Mouse (Mus musculus) liver, embryonic 16.5 days (tissue): ENCODE results near the gene Zbtb16. TPM values are rescaled to one million over a fixed set of nuclear protein-coding genes. Genes with fewer than 3 reads are reported as not detected.
A peak's percentile ranks its signal among the peaks of the same experiment; 100 is the strongest.

Experiments
- ATAC-seq: fragments of 200-750 bp; cut with Nextera tagmentation; 2 replicates; pipeline ENCODE4 v1.8.0; 2017; ENCODE audit warnings: low read depth, mild to moderate bottlenecking, moderate number of reproducible peaks, moderate library complexity
- H3K27ac ChIP-seq: fragments of 300-500 bp; sonication (generic); 2 replicates; pipeline ENCODE4 v1.5.1; 2014; ENCODE audit warnings: mild to moderate bottlenecking, low read length
- H3K27me3 ChIP-seq: fragments of 300-500 bp; sonication (generic); 2 replicates; pipeline ENCODE4 v1.6.1; 2014; ENCODE audit warnings: low read depth, low read length, mixed read lengths; ENCODE audit not compliant: control insufficient read depth, insufficient read depth
- H3K36me3 ChIP-seq: fragments of 300-500 bp; sonication (generic); 2 replicates; pipeline ENCODE4 v1.6.1; 2014; ENCODE audit warnings: mild to moderate bottlenecking; ENCODE audit not compliant: control insufficient read depth, insufficient read depth
- H3K4me1 ChIP-seq: fragments of 300-500 bp; sonication (generic); 2 replicates; pipeline ENCODE4 v1.6.1; 2014; ENCODE audit warnings: low read depth, low read length, mixed read lengths; ENCODE audit not compliant: control insufficient read depth
- H3K4me2 ChIP-seq: fragments of 300-500 bp; sonication (generic); 2 replicates; pipeline ENCODE4 v1.6.1; 2014; ENCODE audit warnings: low read depth, low read length, mixed read lengths
- H3K4me3 ChIP-seq: fragments of 300-500 bp; sonication (generic); 2 replicates; pipeline ENCODE4 v1.5.1; 2014; ENCODE audit warnings: low read depth, mild to moderate bottlenecking, low read length
- H3K9ac ChIP-seq: fragments of 300-500 bp; sonication (generic); 2 replicates; pipeline ENCODE4 v1.6.1; 2014; ENCODE audit warnings: low read depth, low read length
- H3K9me3 ChIP-seq: fragments of 300-500 bp; sonication (generic); replicated peaks from 2 replicates; pipeline ENCODE4 v1.6.1; 2016; ENCODE audit warnings: low read length; ENCODE audit not compliant: control insufficient read depth
- WGBS: fragments of 180-500 bp; shearing (Covaris S2); extraction: QIAGEN DNeasy Blood & Tissue Kit; methylation state at CpG from one replicate; pipeline ENCODE4 v1.1.7; 2014; ENCODE audit not compliant: insufficient replicate concordance; 5-methylcytosine and 5-hydroxymethylcytosine counted together
- polyA plus RNA-seq: library from polyadenylated mRNA; unstranded; fragments of >200 nt; fragmentation: Nextera tagmentation; extraction: Ambion mirVana; gene quantifications from 2 replicates; pipeline ENCODE4 v1.2.1, GENCODE M21; 2015

Gene Zbtb16
- polyA plus RNA-seq, 1 experiment from 2014 or later = 1.1 TPM

DNA sequence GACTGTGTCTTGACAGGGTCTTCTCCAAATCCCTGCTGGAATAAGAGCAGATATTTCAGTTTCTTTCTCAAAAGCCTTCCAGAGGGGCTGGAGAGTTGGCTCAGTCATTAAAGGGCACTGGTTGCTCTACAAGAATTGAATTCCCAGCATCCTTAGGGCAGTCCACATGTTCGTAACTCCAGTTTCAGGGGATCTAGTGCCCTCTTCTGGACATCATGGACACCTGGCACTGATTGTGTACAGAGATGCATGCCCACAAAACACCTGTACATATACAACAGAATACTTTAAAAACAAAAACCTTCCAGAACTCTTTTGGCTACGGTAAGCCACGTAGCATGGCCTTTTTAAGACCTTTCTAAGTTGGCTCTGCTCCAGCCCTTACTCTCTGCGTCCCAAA is 20.2 kb upstream of the Zbtb16 start:
- Histone ChIP-seq H3K9ac (no peak overlapping the region), H3K4me3 (no peak overlapping the region), H3K27me3 (no peaks in the 10 kb centered on the region), H3K4me1 (no peaks in the 10 kb centered on the region), H3K9me3 (no peaks in the 10 kb centered on the region), H3K27ac (no peak overlapping the region), H3K36me3 (no peaks in the 10 kb centered on the region), H3K4me2 (no peak overlapping the region)
- WGBS = 65% methylated on average over 4 of the region's 4 CpGs
- no peak for ATAC-seq

DNA sequence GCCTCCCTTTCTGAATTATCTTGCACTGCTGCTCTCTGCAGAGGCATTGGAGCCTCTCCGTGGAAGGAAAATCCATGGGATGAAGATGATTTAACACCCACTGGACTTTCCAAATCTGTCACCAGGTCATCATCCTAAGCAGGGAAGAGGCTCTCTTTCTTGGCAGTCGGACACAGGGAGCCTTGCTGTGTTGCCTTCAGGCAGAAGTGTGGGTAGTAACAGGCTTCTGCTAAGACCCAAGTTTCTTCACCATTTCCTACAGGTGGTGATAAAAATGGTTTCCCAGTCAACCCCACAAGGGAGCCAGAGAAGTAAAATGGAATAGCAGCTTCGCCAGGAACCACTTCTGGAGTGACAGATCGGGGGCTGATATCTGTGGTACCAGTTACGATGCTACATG is 13.5 kb upstream of the Zbtb16 start:
- H3K27me3 ChIP-seq = no peaks in the 10 kb centered on the region
- no peak overlapping the region for H3K27ac ChIP-seq
- no peak overlapping the region for H3K9ac ChIP-seq
- 60% methylated on average over 5 of the region's 5 CpGs for WGBS
- no peaks in the 10 kb centered on the region for H3K36me3 ChIP-seq
- no peak overlapping the region for H3K4me3 ChIP-seq
- H3K4me1 ChIP-seq = no peaks in the 10 kb centered on the region
- H3K9me3 ChIP-seq = no peaks in the 10 kb centered on the region
- no peak overlapping the region for H3K4me2 ChIP-seq
- no peak for ATAC-seq

DNA sequence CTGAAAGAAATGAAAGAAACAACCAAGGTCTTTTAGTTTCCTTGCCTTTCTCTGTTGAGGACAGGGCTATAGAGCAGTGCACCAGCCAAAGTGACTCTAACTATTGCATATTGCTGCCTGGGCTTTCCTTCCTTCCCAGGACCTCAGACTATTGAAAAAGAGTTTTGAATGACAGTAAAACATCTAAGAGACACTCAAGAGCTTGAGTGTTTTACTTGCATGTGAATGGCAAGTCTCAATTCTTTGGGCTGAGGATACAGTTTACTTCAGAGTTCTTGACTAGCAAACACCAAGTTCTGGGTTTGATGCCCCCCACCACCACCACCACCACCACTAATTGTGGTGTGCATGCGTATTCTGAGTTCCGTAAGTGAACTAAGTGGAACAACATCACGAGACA is 3.5 kb upstream of the Zbtb16 start:
- ATAC-seq = no peak
- WGBS = 75% methylated on average over 3 of the region's 3 CpGs

DNA sequence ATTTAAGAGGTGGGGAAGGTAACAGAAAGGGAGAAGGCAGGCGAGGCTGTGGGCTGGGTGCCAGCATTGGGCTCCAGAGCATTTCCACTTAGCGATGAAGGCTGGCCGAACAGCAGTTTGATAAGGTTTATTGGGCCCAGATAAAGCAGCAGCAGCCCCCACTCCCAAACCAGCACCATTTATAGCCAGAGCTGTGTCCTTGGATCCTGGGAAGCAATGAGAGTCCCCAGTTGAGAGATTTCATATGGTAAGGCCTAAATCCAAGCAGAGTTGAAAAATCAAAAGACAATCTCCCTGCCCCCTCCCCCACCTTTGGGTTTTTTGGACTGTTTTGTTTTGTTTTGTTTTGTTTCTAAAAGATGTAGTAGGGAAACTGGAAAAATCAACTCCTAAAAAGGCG is 2.3 kb upstream of the Zbtb16 start:
- Histone ChIP-seq H3K4me3 (no peak overlapping the region), H3K4me2 (no peak overlapping the region), H3K36me3 (no peaks in the 10 kb centered on the region), H3K27me3 (peaks cover 57% of the 10 kb centered on the region), H3K9ac (no peak overlapping the region), H3K27ac (no peak overlapping the region), H3K4me1 (no peaks in the 10 kb centered on the region; the same call in 1 of the 2 replicates), H3K9me3 (no peaks in the 10 kb centered on the region)
- WGBS = 27% methylated on average over 4 of the region's 4 CpGs
- no peak for ATAC-seq

More for the DNA sequence above, 3.5 kb upstream of the Zbtb16 start:
- Histone ChIP-seq H3K36me3 (no peaks in the 10 kb centered on the region), H3K4me2 (no peak overlapping the region), H3K4me1 (no peaks in the 10 kb centered on the region; the same call in 1 of the 2 replicates), H3K9ac (no peak overlapping the region), H3K27me3 (peaks cover 44% of the 10 kb centered on the region), H3K27ac (no peak overlapping the region), H3K9me3 (no peaks in the 10 kb centered on the region), H3K4me3 (no peak overlapping the region)

DNA sequence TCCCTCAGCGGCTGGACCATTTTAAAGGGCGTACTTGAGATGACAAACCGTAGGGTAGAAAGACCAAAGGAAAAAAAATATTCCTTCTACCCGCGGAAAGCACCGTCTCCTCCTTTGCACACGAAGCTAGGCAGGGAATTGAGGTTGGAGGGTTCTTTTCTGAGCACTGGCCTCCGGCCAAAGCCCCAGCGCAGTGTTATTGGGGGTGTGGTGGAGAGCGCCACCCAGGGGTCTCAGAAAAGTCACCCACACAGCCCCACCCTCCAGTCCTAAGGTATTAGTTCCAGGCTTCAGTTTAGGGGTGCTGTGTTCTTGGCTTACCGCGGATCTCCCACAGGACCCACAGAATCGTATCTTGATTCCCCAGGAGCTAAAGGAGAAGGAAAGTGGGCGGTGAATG is 1.2 kb upstream of the Zbtb16 start:
- H3K27ac ChIP-seq = no peak overlapping the region
- ATAC-seq = no peak
- WGBS = 3% methylated on average over 14 of the region's 14 CpGs
- no peaks in the 10 kb centered on the region; the same call in 1 of the 2 replicates for H3K4me1 ChIP-seq
- no peak overlapping the region for H3K9ac ChIP-seq
- no peak overlapping the region for H3K4me3 ChIP-seq
- H3K27me3 ChIP-seq = peaks cover 68% of the 10 kb centered on the region
- H3K36me3 ChIP-seq = no peaks in the 10 kb centered on the region
- no peak overlapping the region for H3K4me2 ChIP-seq
- no peaks in the 10 kb centered on the region for H3K9me3 ChIP-seq

DNA sequence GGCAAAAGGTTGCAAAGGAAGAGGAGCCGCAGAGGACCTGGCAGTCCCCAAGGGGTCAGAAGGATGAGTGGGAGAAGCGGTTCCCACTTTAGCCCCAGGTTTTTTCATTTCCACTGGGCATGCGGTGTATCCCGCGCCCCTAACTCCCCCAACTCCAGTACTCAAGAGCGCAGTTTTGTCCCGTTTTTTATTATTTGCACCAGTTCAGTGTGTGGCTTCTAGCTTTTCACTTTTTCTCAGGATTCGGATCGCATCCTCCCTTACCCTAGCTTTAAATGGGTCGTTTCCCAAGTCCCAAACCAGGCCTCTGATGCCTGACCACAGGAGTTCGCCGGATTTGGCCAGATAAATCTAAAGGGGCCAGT is 526 bp upstream of the Zbtb16 start:
- no peak overlapping the region for H3K9ac ChIP-seq
- no peaks in the 10 kb centered on the region for H3K36me3 ChIP-seq

DNA sequence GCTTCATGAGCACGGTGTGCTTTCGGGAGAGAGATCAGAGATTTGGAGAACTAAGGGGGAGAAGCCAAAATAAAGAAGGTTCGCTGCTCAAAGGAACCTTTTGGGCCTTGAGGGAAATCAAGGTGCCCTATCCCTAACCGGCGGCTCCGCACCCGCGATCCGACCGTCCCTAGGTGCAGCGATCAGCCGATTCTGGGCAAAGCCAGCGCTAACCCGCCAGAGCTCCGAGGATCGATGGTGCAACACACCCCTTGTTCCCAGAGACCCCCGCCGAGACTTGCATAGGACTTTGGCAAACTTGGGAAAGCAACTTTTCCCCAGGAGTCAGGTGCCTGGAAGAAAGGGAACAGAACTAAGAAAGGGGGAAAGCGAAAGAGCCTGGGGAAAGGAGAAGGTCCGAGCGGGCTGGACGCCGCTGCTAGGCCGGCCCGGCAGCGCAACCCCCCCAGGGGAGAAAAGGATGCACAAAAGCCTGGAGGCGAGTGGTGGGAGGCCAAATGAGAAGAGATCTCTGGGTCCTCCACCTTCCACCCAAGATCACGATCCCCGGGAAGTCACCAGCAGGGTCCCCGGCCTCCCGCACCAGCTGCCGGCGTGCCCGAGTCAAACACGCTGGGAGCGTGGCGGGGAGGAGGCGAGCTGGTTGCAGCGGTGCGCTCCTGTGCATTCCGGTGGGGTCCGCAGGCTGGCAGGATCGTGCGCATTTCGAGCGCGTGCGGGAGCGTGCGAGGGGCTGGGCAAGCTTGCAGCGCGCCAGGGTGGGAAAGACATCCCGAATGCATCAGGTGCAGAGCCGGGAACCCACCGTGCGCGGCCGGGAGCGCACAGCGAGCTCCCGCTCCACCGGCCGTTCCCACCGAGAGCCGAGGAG is 1.2 kb downstream of the Zbtb16 start:
- Histone ChIP-seq H3K27me3 (peaks cover 79% of the 10 kb centered on the region), H3K4me1 (no peaks in the 10 kb centered on the region; the same call in 1 of the 2 replicates), H3K9ac (no peak overlapping the region), H3K36me3 (no peaks in the 10 kb centered on the region), H3K27ac (no peak overlapping the region), H3K4me2 (peak overlapping the region; percentile 65), H3K9me3 (no peaks in the 10 kb centered on the region), H3K4me3 (peak overlapping the region; percentile 59)
- no peak for ATAC-seq
- WGBS = under 1% methylated on average over 65 of the region's 65 CpGs

More for the DNA sequence above, 526 bp upstream of the Zbtb16 start:
- no peak overlapping the region for H3K27ac ChIP-seq
- peaks cover 74% of the 10 kb centered on the region for H3K27me3 ChIP-seq
- no peak for ATAC-seq
- H3K4me1 ChIP-seq = no peaks in the 10 kb centered on the region; the same call in 1 of the 2 replicates
- peak overlapping the region; percentile 65 for H3K4me2 ChIP-seq
- H3K9me3 ChIP-seq = no peaks in the 10 kb centered on the region
- WGBS = 2% methylated on average over 12 of the region's 12 CpGs
- H3K4me3 ChIP-seq = peak overlapping the region; percentile 59

DNA sequence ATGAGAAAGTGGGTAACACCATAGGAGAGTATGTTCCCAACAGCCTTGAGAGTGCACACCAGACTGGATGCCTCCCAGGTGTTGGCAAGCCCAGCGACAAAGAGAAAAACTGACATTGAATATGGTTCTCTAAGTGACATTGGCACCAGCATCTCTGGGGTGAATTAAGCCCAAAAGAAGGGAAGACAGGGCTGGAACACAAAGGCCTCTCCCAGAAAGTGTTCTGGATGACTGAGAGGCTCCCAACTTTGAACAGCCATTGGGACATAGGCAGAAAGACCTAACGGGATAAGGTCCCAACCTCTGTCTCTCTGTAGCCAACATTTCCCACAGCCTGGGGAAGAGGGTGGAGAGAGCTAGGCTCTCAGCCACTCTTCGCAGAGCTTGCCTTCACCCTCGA is 2.0 kb downstream of the Zbtb16 start:
- Histone ChIP-seq H3K4me2 (no peak overlapping the region), H3K4me1 (no peaks in the 10 kb centered on the region; the same call in 1 of the 2 replicates), H3K9me3 (no peaks in the 10 kb centered on the region), H3K9ac (no peak overlapping the region), H3K36me3 (no peaks in the 10 kb centered on the region), H3K27ac (no peak overlapping the region), H3K4me3 (no peak overlapping the region), H3K27me3 (peaks cover 79% of the 10 kb centered on the region)
- WGBS = 46% methylated on average over 4 of the region's 4 CpGs
- ATAC-seq = no peak

DNA sequence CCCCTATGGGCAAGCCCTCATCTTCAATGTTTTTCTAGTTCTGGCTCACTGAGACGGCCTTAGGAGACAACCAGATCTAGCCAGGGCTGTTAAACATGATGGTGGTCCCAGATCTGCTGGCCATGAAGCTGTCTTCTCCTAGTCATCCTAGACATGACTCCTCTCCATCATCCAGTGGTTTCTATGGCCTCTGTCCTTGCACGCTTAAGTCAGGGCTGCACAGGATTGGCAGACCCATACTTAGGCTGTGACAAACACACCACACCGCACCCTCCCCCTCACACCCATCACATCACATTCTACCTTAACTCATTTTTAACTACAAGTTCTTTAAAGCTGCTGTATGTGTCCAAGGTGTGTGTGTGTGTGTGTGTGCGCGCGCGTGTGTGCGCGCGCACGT is 2.5 kb downstream of the Zbtb16 start:
- H3K4me2 ChIP-seq = no peak overlapping the region
- H3K27me3 ChIP-seq = peaks cover 73% of the 10 kb centered on the region
- WGBS = 88% methylated on average over 11 of the region's 11 CpGs
- H3K9me3 ChIP-seq = no peaks in the 10 kb centered on the region
- H3K36me3 ChIP-seq = no peaks in the 10 kb centered on the region
- no peak overlapping the region for H3K27ac ChIP-seq
- no peak for ATAC-seq
- H3K4me3 ChIP-seq = no peak overlapping the region
- no peak overlapping the region for H3K9ac ChIP-seq
- H3K4me1 ChIP-seq = no peaks in the 10 kb centered on the region; the same call in 1 of the 2 replicates
